Mouse (Mus musculus): ENCODE data around the gene Rap1b. TPM values are rescaled to one million over a fixed set of nuclear protein-coding genes. Genes with fewer than 3 reads are reported as not detected.

The Rap1b gene
- polyA plus RNA-seq, 1 experiment from 2014 or later = 185 TPM

GRCm38 (mm10) chr10:117816721-117817120 lies 29.1 kb downstream of the Rap1b start:
- WGBS (ENCODE audit: insufficient replicate concordance) = 85% methylated on average over 6 of the region's 6 CpGs

GRCm38 (mm10) chr10:117812501-117812900 lies 33.3 kb downstream of the Rap1b start:
- Histone ChIP-seq H3K4me1 (peaks cover 14% of the 10 kb centered on the region; the same call in 1 of the 2 replicates), H3K9me3 (replicated peaks) (no peaks in the 10 kb centered on the region), H3K4me2 (no peak overlapping the region), H3K9ac (no peak overlapping the region), H3K4me3 (no peak overlapping the region), H3K27me3 (replicated peaks) (no peaks in the 10 kb centered on the region), H3K27ac (no peak overlapping the region), H3K36me3 (peaks cover 60% of the 10 kb centered on the region)
- no peak for ATAC-seq
- 92% methylated on average over 2 of the region's 2 CpGs for WGBS (ENCODE audit: insufficient replicate concordance)

More at GRCm38 (mm10) chr10:117816721-117817120, 29.1 kb downstream of the Rap1b start:
- Histone ChIP-seq H3K27me3 (replicated peaks) (no peaks in the 10 kb centered on the region), H3K36me3 (peaks cover 90% of the 10 kb centered on the region), H3K4me3 (no peak overlapping the region), H3K9me3 (replicated peaks) (no peaks in the 10 kb centered on the region), H3K4me2 (no peak overlapping the region), H3K9ac (no peak overlapping the region), H3K27ac (no peak overlapping the region), H3K4me1 (peaks cover under 1% of the 10 kb centered on the region; the same call in 1 of the 2 replicates)
- no peak for ATAC-seq

- Histone ChIP-seq H3K27ac (no peak overlapping the region), H3K36me3 (peaks cover 51% of the 10 kb centered on the region), H3K4me3 (no peak overlapping the region), H3K9me3 (replicated peaks) (no peaks in the 10 kb centered on the region), H3K27me3 (replicated peaks) (no peaks in the 10 kb centered on the region), H3K4me2 (no peak overlapping the region), H3K9ac (no peak overlapping the region), H3K4me1 (peaks cover 14% of the 10 kb centered on the region; the same call in 1 of the 2 replicates)
- ATAC-seq = no peak
- 79% methylated on average over 8 of the region's 8 CpGs for WGBS (ENCODE audit: insufficient replicate concordance)
Observed at GRCm38 (mm10) chr10:117811555-117811954, 34.3 kb downstream of the Rap1b start.

GRCm38 (mm10) chr10:117810506-117810905 lies 35.3 kb downstream of the Rap1b start:
- Histone ChIP-seq H3K9ac (no peak overlapping the region), H3K9me3 (replicated peaks) (no peaks in the 10 kb centered on the region), H3K4me1 (peaks cover 14% of the 10 kb centered on the region; the same call in 1 of the 2 replicates), H3K36me3 (peaks cover 40% of the 10 kb centered on the region), H3K4me3 (no peak overlapping the region), H3K27me3 (replicated peaks) (no peaks in the 10 kb centered on the region), H3K4me2 (no peak overlapping the region), H3K27ac (no peak overlapping the region)
- no peak for ATAC-seq
- 61% methylated on average over 11 of the region's 11 CpGs for WGBS (ENCODE audit: insufficient replicate concordance)

- no peak overlapping the region for H3K9ac ChIP-seq
- ATAC-seq = no peak
- peaks cover 25% of the 10 kb centered on the region for H3K36me3 ChIP-seq
- no peaks in the 10 kb centered on the region for H3K9me3 ChIP-seq (replicated peaks)
- H3K27me3 ChIP-seq (replicated peaks) = no peaks in the 10 kb centered on the region
- no peak overlapping the region for H3K27ac ChIP-seq
- peaks cover 31% of the 10 kb centered on the region for H3K4me1 ChIP-seq
- 53% methylated on average over 6 of the region's 6 CpGs for WGBS (ENCODE audit: insufficient replicate concordance)
- H3K4me2 ChIP-seq = no peak overlapping the region
- no peak overlapping the region for H3K4me3 ChIP-seq
Observed at GRCm38 (mm10) chr10:117808068-117808467, 37.8 kb downstream of the Rap1b start.

GRCm38 (mm10) chr10:117805919-117806318 lies 39.9 kb downstream of the Rap1b start:
- Histone ChIP-seq H3K9me3 (replicated peaks) (no peaks in the 10 kb centered on the region), H3K27ac (no peak overlapping the region), H3K9ac (no peak overlapping the region), H3K36me3 (peaks cover 4% of the 10 kb centered on the region; the same call in 1 of the 2 replicates), H3K4me2 (no peak overlapping the region), H3K4me1 (peaks cover 23% of the 10 kb centered on the region), H3K27me3 (replicated peaks) (no peaks in the 10 kb centered on the region), H3K4me3 (no peak overlapping the region)
- no peak for ATAC-seq
- WGBS (ENCODE audit: insufficient replicate concordance) = 72% methylated on average over 9 of the region's 9 CpGs

- WGBS (ENCODE audit: insufficient replicate concordance) = 52% methylated on average over 31 of the region's 31 CpGs
- Histone ChIP-seq H3K27me3 (replicated peaks) (no peaks in the 10 kb centered on the region), H3K4me2 (peak overlapping the region; percentile 36; the same call in 1 of the 2 replicates), H3K9me3 (replicated peaks) (no peaks in the 10 kb centered on the region), H3K9ac (no peak overlapping the region), H3K27ac (no peak overlapping the region), H3K36me3 (no peaks in the 10 kb centered on the region), H3K4me3 (no peak overlapping the region), H3K4me1 (peaks cover 17% of the 10 kb centered on the region)
- no peak for ATAC-seq
Observed at GRCm38 (mm10) chr10:117803870-117804850, 41.7 kb downstream of the Rap1b start.

- Histone ChIP-seq H3K9ac (no peak overlapping the region), H3K36me3 (no peaks in the 10 kb centered on the region), H3K27me3 (replicated peaks) (no peaks in the 10 kb centered on the region), H3K4me2 (no peak overlapping the region), H3K27ac (no peak overlapping the region), H3K9me3 (replicated peaks) (no peaks in the 10 kb centered on the region), H3K4me1 (peaks cover 17% of the 10 kb centered on the region), H3K4me3 (no peak overlapping the region)
- ATAC-seq = no peak
- WGBS (ENCODE audit: insufficient replicate concordance) = 85% methylated on average over 9 of the region's 9 CpGs
Observed at GRCm38 (mm10) chr10:117801886-117802285, 43.9 kb downstream of the Rap1b start.

GRCm38 (mm10) chr10:117799806-117800205 lies 46.0 kb downstream of the Rap1b start:
- 85% methylated on average over 11 of the region's 11 CpGs for WGBS (ENCODE audit: insufficient replicate concordance)
- no peak for ATAC-seq
- no peaks in the 10 kb centered on the region for H3K27me3 ChIP-seq (replicated peaks)

GRCm38 (mm10) chr10:117798436-117799035 lies 47.3 kb downstream of the Rap1b start:
- H3K4me3 ChIP-seq = no peak overlapping the region
- H3K27me3 ChIP-seq (replicated peaks) = no peaks in the 10 kb centered on the region
- no peaks in the 10 kb centered on the region for H3K36me3 ChIP-seq
- WGBS (ENCODE audit: insufficient replicate concordance) = 61% methylated on average over 6 of the region's 6 CpGs
- ATAC-seq = no peak
- H3K4me2 ChIP-seq = no peak overlapping the region
- no peak overlapping the region for H3K9ac ChIP-seq
- H3K4me1 ChIP-seq = peaks cover 6% of the 10 kb centered on the region
- H3K9me3 ChIP-seq (replicated peaks) = peaks cover 3% of the 10 kb centered on the region; the same call in 1 of the 2 replicates
- H3K27ac ChIP-seq = no peak overlapping the region

More at GRCm38 (mm10) chr10:117799806-117800205, 46.0 kb downstream of the Rap1b start:
- no peak overlapping the region for H3K9ac ChIP-seq
- peaks cover 3% of the 10 kb centered on the region; the same call in 1 of the 2 replicates for H3K9me3 ChIP-seq (replicated peaks)
- no peak overlapping the region for H3K27ac ChIP-seq
- peaks cover 12% of the 10 kb centered on the region for H3K4me1 ChIP-seq
- H3K4me2 ChIP-seq = no peak overlapping the region
- no peaks in the 10 kb centered on the region for H3K36me3 ChIP-seq
- H3K4me3 ChIP-seq = no peak overlapping the region

GRCm38 (mm10) chr10:117797684-117798083 lies 48.2 kb downstream of the Rap1b start:
- no peak for ATAC-seq

GRCm38 (mm10) chr10:117797106-117797505 lies 48.7 kb downstream of the Rap1b start:
- Histone ChIP-seq H3K36me3 (no peaks in the 10 kb centered on the region), H3K4me1 (peaks cover 13% of the 10 kb centered on the region), H3K27me3 (replicated peaks) (no peaks in the 10 kb centered on the region), H3K27ac (no peak overlapping the region), H3K9me3 (replicated peaks) (peaks cover 3% of the 10 kb centered on the region; the same call in 1 of the 2 replicates), H3K9ac (no peak overlapping the region), H3K4me2 (no peak overlapping the region), H3K4me3 (no peak overlapping the region)
- WGBS (ENCODE audit: insufficient replicate concordance) = 85% methylated on average over 12 of the region's 12 CpGs
- ATAC-seq = no peak

More at GRCm38 (mm10) chr10:117797684-117798083, 48.2 kb downstream of the Rap1b start:
- Histone ChIP-seq H3K4me3 (no peak overlapping the region), H3K27me3 (replicated peaks) (no peaks in the 10 kb centered on the region), H3K4me1 (peaks cover 13% of the 10 kb centered on the region), H3K9ac (no peak overlapping the region), H3K36me3 (no peaks in the 10 kb centered on the region), H3K4me2 (no peak overlapping the region), H3K9me3 (replicated peaks) (peaks cover 3% of the 10 kb centered on the region; the same call in 1 of the 2 replicates), H3K27ac (no peak overlapping the region)
- 65% methylated on average over 7 of the region's 7 CpGs for WGBS (ENCODE audit: insufficient replicate concordance)

Measured in liver, embryonic 12.5 days (tissue).